Mouse (Mus musculus): ENCODE data around the gene Ttc28. TPM values are rescaled to one million over a fixed set of nuclear protein-coding genes. Genes with fewer than 3 reads are reported as not detected.

Ttc28 gene
- polyA plus RNA-seq, 1 experiment from 2014 or later: 12.9 TPM

GRCm38 (mm10) chr5:111054848-111055428 is 175.3 kb downstream of the Ttc28 start:
- Histone ChIP-seq H3K9me3 (ENCODE audit: control insufficient read depth, low read length) (no peaks in the 10 kb centered on the region), H3K36me3 (ENCODE audit: control insufficient read depth, insufficient read depth, low read length) (no peaks in the 10 kb centered on the region), H3K4me3 (ENCODE audit: low read depth, low read length) (no peak overlapping the region), H3K27me3 (ENCODE audit: control insufficient read depth, insufficient read depth, low read length) (no peaks in the 10 kb centered on the region), H3K4me2 (ENCODE audit: low read depth, severe bottlenecking) (no peak overlapping the region), H3K4me1 (ENCODE audit: control insufficient read depth, insufficient read depth, low read length) (peaks cover 15% of the 10 kb centered on the region; the same call in 1 of the 2 replicates), H3K9ac (ENCODE audit: low read length) (no peak overlapping the region), H3K27ac (replicated peaks; ENCODE audit: low read depth, low read length) (no peak overlapping the region)
- ATAC-seq (ENCODE audit: insufficient number of reproducible peaks, low FRiP score, low TSS enrichment, low read depth): no peak
- no peak for DNase-seq (ENCODE audit: low spot score)
- WGBS: 74% methylated on average over 17 of the region's 17 CpGs

- Histone ChIP-seq H3K27me3 (ENCODE audit: control insufficient read depth, insufficient read depth, low read length) (no peaks in the 10 kb centered on the region), H3K4me2 (ENCODE audit: low read depth, severe bottlenecking) (no peak overlapping the region), H3K4me3 (ENCODE audit: low read depth, low read length) (no peak overlapping the region), H3K9ac (ENCODE audit: low read length) (no peak overlapping the region), H3K4me1 (ENCODE audit: control insufficient read depth, insufficient read depth, low read length) (peaks cover 15% of the 10 kb centered on the region; the same call in 1 of the 2 replicates), H3K27ac (replicated peaks; ENCODE audit: low read depth, low read length) (no peak overlapping the region), H3K36me3 (ENCODE audit: control insufficient read depth, insufficient read depth, low read length) (no peaks in the 10 kb centered on the region), H3K9me3 (ENCODE audit: control insufficient read depth, low read length) (no peaks in the 10 kb centered on the region)
- ATAC-seq (ENCODE audit: insufficient number of reproducible peaks, low FRiP score, low TSS enrichment, low read depth): no peak
- no peak for DNase-seq (ENCODE audit: low spot score)
- 78% methylated on average over 8 of the region's 8 CpGs for WGBS
Measured at GRCm38 (mm10) chr5:111055507-111055906, 175.9 kb downstream of the Ttc28 start.

- Histone ChIP-seq H3K4me2 (ENCODE audit: low read depth, severe bottlenecking) (no peak overlapping the region), H3K36me3 (ENCODE audit: control insufficient read depth, insufficient read depth, low read length) (no peaks in the 10 kb centered on the region), H3K9me3 (ENCODE audit: control insufficient read depth, low read length) (no peaks in the 10 kb centered on the region), H3K9ac (ENCODE audit: low read length) (0 out of 2 replicates have a peak overlapping the region, but pooled peaks have one; percentile 4), H3K27ac (replicated peaks; ENCODE audit: low read depth, low read length) (no peak overlapping the region), H3K4me1 (ENCODE audit: control insufficient read depth, insufficient read depth, low read length) (peaks cover 15% of the 10 kb centered on the region; the same call in 1 of the 2 replicates), H3K27me3 (ENCODE audit: control insufficient read depth, insufficient read depth, low read length) (no peaks in the 10 kb centered on the region), H3K4me3 (ENCODE audit: low read depth, low read length) (no peak overlapping the region)
- DNase-seq (ENCODE audit: low spot score) (no peak), ATAC-seq (ENCODE audit: insufficient number of reproducible peaks, low FRiP score, low TSS enrichment, low read depth) (no peak)
- WGBS: 73% methylated on average over 7 of the region's 7 CpGs
Measured at GRCm38 (mm10) chr5:111057084-111057483, 177.5 kb downstream of the Ttc28 start.

GRCm38 (mm10) chr5:111058401-111059139 is 179.0 kb downstream of the Ttc28 start:
- Histone ChIP-seq H3K9ac (ENCODE audit: low read length) (no peak overlapping the region), H3K27ac (replicated peaks; ENCODE audit: low read depth, low read length) (no peak overlapping the region), H3K27me3 (ENCODE audit: control insufficient read depth, insufficient read depth, low read length) (no peaks in the 10 kb centered on the region), H3K4me3 (ENCODE audit: low read depth, low read length) (no peak overlapping the region), H3K36me3 (ENCODE audit: control insufficient read depth, insufficient read depth, low read length) (no peaks in the 10 kb centered on the region), H3K4me1 (ENCODE audit: control insufficient read depth, insufficient read depth, low read length) (peaks cover 15% of the 10 kb centered on the region; the same call in 1 of the 2 replicates), H3K9me3 (ENCODE audit: control insufficient read depth, low read length) (no peaks in the 10 kb centered on the region), H3K4me2 (ENCODE audit: low read depth, severe bottlenecking) (no peak overlapping the region)
- WGBS: 79% methylated on average over 22 of the region's 22 CpGs
- no peak for DNase-seq (ENCODE audit: low spot score)
- no peak for ATAC-seq (ENCODE audit: insufficient number of reproducible peaks, low FRiP score, low TSS enrichment, low read depth)

- no peak for DNase-seq (ENCODE audit: low spot score)
- Histone ChIP-seq H3K9ac (ENCODE audit: low read length) (no peak overlapping the region), H3K4me2 (ENCODE audit: low read depth, severe bottlenecking) (no peak overlapping the region), H3K9me3 (ENCODE audit: control insufficient read depth, low read length) (no peaks in the 10 kb centered on the region), H3K27ac (replicated peaks; ENCODE audit: low read depth, low read length) (no peak overlapping the region), H3K4me1 (ENCODE audit: control insufficient read depth, insufficient read depth, low read length) (peaks cover 13% of the 10 kb centered on the region; the same call in 1 of the 2 replicates), H3K27me3 (ENCODE audit: control insufficient read depth, insufficient read depth, low read length) (no peaks in the 10 kb centered on the region), H3K4me3 (ENCODE audit: low read depth, low read length) (no peak overlapping the region), H3K36me3 (ENCODE audit: control insufficient read depth, insufficient read depth, low read length) (no peaks in the 10 kb centered on the region)
- WGBS: 70% methylated on average over 11 of the region's 11 CpGs
- no peak for ATAC-seq (ENCODE audit: insufficient number of reproducible peaks, low FRiP score, low TSS enrichment, low read depth)
Measured at GRCm38 (mm10) chr5:111059140-111059921, 179.7 kb downstream of the Ttc28 start.

- Histone ChIP-seq H3K4me1 (ENCODE audit: control insufficient read depth, insufficient read depth, low read length) (peaks cover 14% of the 10 kb centered on the region), H3K36me3 (ENCODE audit: control insufficient read depth, insufficient read depth, low read length) (no peaks in the 10 kb centered on the region), H3K27me3 (ENCODE audit: control insufficient read depth, insufficient read depth, low read length) (no peaks in the 10 kb centered on the region), H3K27ac (replicated peaks; ENCODE audit: low read depth, low read length) (no peak overlapping the region), H3K4me3 (ENCODE audit: low read depth, low read length) (no peak overlapping the region), H3K9me3 (ENCODE audit: control insufficient read depth, low read length) (no peaks in the 10 kb centered on the region), H3K4me2 (ENCODE audit: low read depth, severe bottlenecking) (no peak overlapping the region), H3K9ac (ENCODE audit: low read length) (no peak overlapping the region)
- ATAC-seq (ENCODE audit: insufficient number of reproducible peaks, low FRiP score, low TSS enrichment, low read depth) (no peak), DNase-seq (ENCODE audit: low spot score) (no peak)
- WGBS: 53% methylated on average over 6 of the region's 6 CpGs
Measured at GRCm38 (mm10) chr5:111060246-111060745, 180.7 kb downstream of the Ttc28 start.

- H3K36me3 ChIP-seq (ENCODE audit: control insufficient read depth, insufficient read depth, low read length): no peaks in the 10 kb centered on the region
- H3K4me1 ChIP-seq (ENCODE audit: control insufficient read depth, insufficient read depth, low read length): peaks cover 9% of the 10 kb centered on the region; the same call in 1 of the 2 replicates
- no peak for ATAC-seq (ENCODE audit: insufficient number of reproducible peaks, low FRiP score, low TSS enrichment, low read depth)
- no peak overlapping the region for H3K27ac ChIP-seq (replicated peaks; ENCODE audit: low read depth, low read length)
- no peak overlapping the region for H3K9ac ChIP-seq (ENCODE audit: low read length)
- no peak for DNase-seq (ENCODE audit: low spot score)
- H3K4me2 ChIP-seq (ENCODE audit: low read depth, severe bottlenecking): no peak overlapping the region
- H3K9me3 ChIP-seq (ENCODE audit: control insufficient read depth, low read length): no peaks in the 10 kb centered on the region
- H3K4me3 ChIP-seq (ENCODE audit: low read depth, low read length): no peak overlapping the region
- H3K27me3 ChIP-seq (ENCODE audit: control insufficient read depth, insufficient read depth, low read length): no peaks in the 10 kb centered on the region
- WGBS: 68% methylated on average over 3 of the region's 3 CpGs
Measured at GRCm38 (mm10) chr5:111063155-111063554, 183.6 kb downstream of the Ttc28 start.

- H3K4me3 ChIP-seq (ENCODE audit: low read depth, low read length): no peak overlapping the region
- no peak for ATAC-seq (ENCODE audit: insufficient number of reproducible peaks, low FRiP score, low TSS enrichment, low read depth)
- no peaks in the 10 kb centered on the region for H3K27me3 ChIP-seq (ENCODE audit: control insufficient read depth, insufficient read depth, low read length)
- H3K9ac ChIP-seq (ENCODE audit: low read length): no peak overlapping the region
- H3K27ac ChIP-seq (replicated peaks; ENCODE audit: low read depth, low read length): no peak overlapping the region
- 59% methylated on average over 3 of the region's 3 CpGs for WGBS
- H3K4me1 ChIP-seq (ENCODE audit: control insufficient read depth, insufficient read depth, low read length): peaks cover 4% of the 10 kb centered on the region; the same call in 1 of the 2 replicates
- no peaks in the 10 kb centered on the region for H3K36me3 ChIP-seq (ENCODE audit: control insufficient read depth, insufficient read depth, low read length)
- H3K4me2 ChIP-seq (ENCODE audit: low read depth, severe bottlenecking): no peak overlapping the region
- no peak for DNase-seq (ENCODE audit: low spot score)
- H3K9me3 ChIP-seq (ENCODE audit: control insufficient read depth, low read length): no peaks in the 10 kb centered on the region
Measured at GRCm38 (mm10) chr5:111063991-111064390, 184.4 kb downstream of the Ttc28 start.
